Mouse (Mus musculus): ENCODE results near the gene Slc38a9. TPM values are rescaled to one million over a fixed set of nuclear protein-coding genes. Genes with fewer than 3 reads are reported as not detected.
A peak's percentile ranks its signal among the peaks of the same experiment; 100 is the strongest.

Gene Slc38a9
- total RNA-seq (2014; rRNA removed; ENCODE audit: low replicate concordance) (7.6 and 11.1 TPM in 2 replicates), polyA plus RNA-seq (2015; fragmentation: Nextera tagmentation; extraction: Ambion mirVana) (10.7 and 11.4 TPM in 2 replicates)

- WGBS, result under 1% methylated on average over 33 of the region's 33 CpGs
- no peaks in the 10 kb centered on the region for H3K27me3 ChIP-seq (ENCODE audit: control insufficient read depth, insufficient read depth, low read length)
- H3K4me2 ChIP-seq (ENCODE audit: low read depth, low read length), result peak within 1 kb of the TSS; percentile 69
- no peaks in the 10 kb centered on the region; the same call in 1 of the 2 replicates for H3K4me1 ChIP-seq (ENCODE audit: control insufficient read depth, insufficient read depth)
- peak within 1 kb of the TSS; percentile 63 for H3K9ac ChIP-seq (replicated peaks; ENCODE audit: low read depth, low read length)
- H3K4me3 ChIP-seq (ENCODE audit: low read depth, low read length), result peak within 1 kb of the TSS; percentile 59
- peak within 1 kb of the TSS; percentile 56 for H3K27ac ChIP-seq (ENCODE audit: low read depth)
- DNase-seq (ENCODE audit: low spot score) (peak; percentile 96), ATAC-seq (ENCODE audit: insufficient read depth, low read depth) (peak; percentile 99)
- H3K9me3 ChIP-seq (replicated peaks; ENCODE audit: control insufficient read depth, low read length), result no peaks in the 10 kb centered on the region
- H3K36me3 ChIP-seq (replicated peaks; ENCODE audit: control insufficient read depth, insufficient read depth, low read length), result no peaks in the 10 kb centered on the region
- TF ChIP-seq CTCF (IDR thresholded peaks at IDR 0.05; ENCODE audit: low read depth) (no peak), EP300 (IDR thresholded peaks at IDR 0.05; ENCODE audit: low read depth) (no peak)
Observed at GRCm38 (mm10) chr13:112660574-112661381, at the start of gene Slc38a9. Slc38a9 (plus strand) TSS chr13:112660751.

- H3K4me2 ChIP-seq (ENCODE audit: low read depth, low read length), result no peak overlapping the region
- no peaks in the 10 kb centered on the region for H3K4me1 ChIP-seq (ENCODE audit: control insufficient read depth, insufficient read depth)
- DNase-seq (ENCODE audit: low spot score) (no peak), ATAC-seq (ENCODE audit: insufficient read depth, low read depth) (no peak)
- no peaks in the 10 kb centered on the region for H3K36me3 ChIP-seq (replicated peaks; ENCODE audit: control insufficient read depth, insufficient read depth, low read length)
- no peak overlapping the region for H3K4me3 ChIP-seq (ENCODE audit: low read depth, low read length)
- H3K27me3 ChIP-seq (ENCODE audit: control insufficient read depth, insufficient read depth, low read length), result no peaks in the 10 kb centered on the region
- 78% methylated on average over 3 of the region's 3 CpGs for WGBS
- H3K9me3 ChIP-seq (replicated peaks; ENCODE audit: control insufficient read depth, low read length), result no peaks in the 10 kb centered on the region
- H3K27ac ChIP-seq (ENCODE audit: low read depth), result no peak overlapping the region
- H3K9ac ChIP-seq (replicated peaks; ENCODE audit: low read depth, low read length), result no peak overlapping the region
- TF ChIP-seq CTCF (IDR thresholded peaks at IDR 0.05; ENCODE audit: low read depth), result peak; percentile 16; the same call in 1 of the 2 replicates
- TF ChIP-seq EP300 (IDR thresholded peaks at IDR 0.05; ENCODE audit: low read depth), result no peak
Observed at GRCm38 (mm10) chr13:112621592-112621991, 39.0 kb upstream of the Slc38a9 start.

DNA sequence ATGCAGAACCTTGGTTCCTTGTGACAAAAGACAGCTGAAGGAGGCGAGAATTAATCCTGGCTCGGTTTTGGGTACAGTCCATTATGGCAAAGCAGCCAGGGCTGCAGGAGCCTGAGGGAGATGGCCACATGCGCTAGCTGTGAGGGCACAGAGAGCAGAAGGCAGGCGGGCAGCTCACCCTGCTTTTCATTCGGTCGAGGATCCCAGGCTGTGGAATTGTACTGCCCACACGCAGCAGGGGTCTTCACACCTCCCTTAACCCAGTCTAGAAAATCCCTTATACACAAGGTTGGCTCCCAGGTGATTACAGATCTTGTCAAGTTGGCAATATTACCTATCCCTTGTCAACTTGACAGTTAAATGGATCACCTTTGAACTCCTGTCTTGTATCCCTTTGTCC lies 36.9 kb upstream of the Slc38a9 start:
- no peak for TF ChIP-seq EP300 (IDR thresholded peaks at IDR 0.05; ENCODE audit: low read depth)
- no peak for TF ChIP-seq CTCF (IDR thresholded peaks at IDR 0.05; ENCODE audit: low read depth)
- no peak overlapping the region for H3K4me2 ChIP-seq (ENCODE audit: low read depth, low read length)
- no peaks in the 10 kb centered on the region for H3K27me3 ChIP-seq (ENCODE audit: control insufficient read depth, insufficient read depth, low read length)
- no peak overlapping the region for H3K4me3 ChIP-seq (ENCODE audit: low read depth, low read length)
- no peaks in the 10 kb centered on the region for H3K9me3 ChIP-seq (replicated peaks; ENCODE audit: control insufficient read depth, low read length)
- 57% methylated on average over 7 of the region's 7 CpGs for WGBS
- no peaks in the 10 kb centered on the region for H3K4me1 ChIP-seq (ENCODE audit: control insufficient read depth, insufficient read depth)
- ATAC-seq (ENCODE audit: insufficient read depth, low read depth), result no peak
- DNase-seq (ENCODE audit: low spot score), result no peak
- H3K27ac ChIP-seq (ENCODE audit: low read depth), result no peak overlapping the region
- H3K36me3 ChIP-seq (replicated peaks; ENCODE audit: control insufficient read depth, insufficient read depth, low read length), result no peaks in the 10 kb centered on the region
- H3K9ac ChIP-seq (replicated peaks; ENCODE audit: low read depth, low read length), result no peak overlapping the region

GRCm38 (mm10) chr13:112624622-112625021 lies 35.9 kb upstream of the Slc38a9 start:
- DNase-seq (ENCODE audit: low spot score) (no peak), ATAC-seq (ENCODE audit: insufficient read depth, low read depth) (no peak)
- Histone ChIP-seq H3K4me1 (ENCODE audit: control insufficient read depth, insufficient read depth) (no peaks in the 10 kb centered on the region), H3K9ac (replicated peaks; ENCODE audit: low read depth, low read length) (no peak overlapping the region), H3K27ac (ENCODE audit: low read depth) (no peak overlapping the region), H3K4me2 (ENCODE audit: low read depth, low read length) (no peak overlapping the region), H3K27me3 (ENCODE audit: control insufficient read depth, insufficient read depth, low read length) (no peaks in the 10 kb centered on the region), H3K36me3 (replicated peaks; ENCODE audit: control insufficient read depth, insufficient read depth, low read length) (no peaks in the 10 kb centered on the region), H3K4me3 (ENCODE audit: low read depth, low read length) (no peak overlapping the region), H3K9me3 (replicated peaks; ENCODE audit: control insufficient read depth, low read length) (no peaks in the 10 kb centered on the region)
- no peak for TF ChIP-seq CTCF (IDR thresholded peaks at IDR 0.05; ENCODE audit: low read depth)
- no peak for TF ChIP-seq EP300 (IDR thresholded peaks at IDR 0.05; ENCODE audit: low read depth)
- WGBS, result 52% methylated on average over 3 of the region's 3 CpGs

GRCm38 (mm10) chr13:112625566-112625965 lies 35.0 kb upstream of the Slc38a9 start:
- no peak overlapping the region for H3K27ac ChIP-seq (ENCODE audit: low read depth)
- H3K9ac ChIP-seq (replicated peaks; ENCODE audit: low read depth, low read length), result no peak overlapping the region
- DNase-seq (ENCODE audit: low spot score) (no peak), ATAC-seq (ENCODE audit: insufficient read depth, low read depth) (no peak)
- TF ChIP-seq EP300 (IDR thresholded peaks at IDR 0.05; ENCODE audit: low read depth) (no peak), CTCF (IDR thresholded peaks at IDR 0.05; ENCODE audit: low read depth) (no peak)
- H3K4me2 ChIP-seq (ENCODE audit: low read depth, low read length), result no peak overlapping the region
- no peaks in the 10 kb centered on the region for H3K4me1 ChIP-seq (ENCODE audit: control insufficient read depth, insufficient read depth)
- no peak overlapping the region for H3K4me3 ChIP-seq (ENCODE audit: low read depth, low read length)
- H3K36me3 ChIP-seq (replicated peaks; ENCODE audit: control insufficient read depth, insufficient read depth, low read length), result no peaks in the 10 kb centered on the region
- no peaks in the 10 kb centered on the region for H3K27me3 ChIP-seq (ENCODE audit: control insufficient read depth, insufficient read depth, low read length)
- no peaks in the 10 kb centered on the region for H3K9me3 ChIP-seq (replicated peaks; ENCODE audit: control insufficient read depth, low read length)
